Mouse (Mus musculus): Measurements from ENCODE around the gene Il13ra1. TPM values are rescaled to one million over a fixed set of nuclear protein-coding genes. Genes with fewer than 3 reads are reported as not detected.
A peak's percentile ranks its signal among the peaks of the same experiment; 100 is the strongest.

Il13ra1 gene
- polyA plus RNA-seq, 1 experiment from 2014 or later = 8.5 TPM

GRCm38 (mm10) chrX:36183625-36184024, 71.7 kb downstream of the Il13ra1 start:
- Histone ChIP-seq H3K27ac (replicated peaks; ENCODE audit: low read depth, low read length) (no peak overlapping the region), H3K4me2 (ENCODE audit: low read length) (no peak overlapping the region), H3K4me3 (replicated peaks; ENCODE audit: low read depth, low read length) (no peak overlapping the region), H3K36me3 (ENCODE audit: control insufficient read depth, insufficient read depth, low read length) (no peaks in the 10 kb centered on the region), H3K4me1 (ENCODE audit: control insufficient read depth, insufficient read depth, low read length) (peaks cover 10% of the 10 kb centered on the region; the same call in 1 of the 2 replicates), H3K9ac (replicated peaks; ENCODE audit: low read length) (no peak overlapping the region), H3K9me3 (ENCODE audit: control insufficient read depth, low read length) (no peaks in the 10 kb centered on the region), H3K27me3 (ENCODE audit: control insufficient read depth, insufficient read depth, low read length) (no peaks in the 10 kb centered on the region)
- DNase-seq = peak; percentile 66
- ATAC-seq (ENCODE audit: low FRiP score, low TSS enrichment) = no peak

GRCm38 (mm10) chrX:36186036-36186435, 74.1 kb downstream of the Il13ra1 start:
- Histone ChIP-seq H3K9me3 (ENCODE audit: control insufficient read depth, low read length) (no peaks in the 10 kb centered on the region), H3K4me2 (ENCODE audit: low read length) (peak overlapping the region; percentile 19; the same call in 1 of the 2 replicates), H3K4me1 (ENCODE audit: control insufficient read depth, insufficient read depth, low read length) (peaks cover 10% of the 10 kb centered on the region; the same call in 1 of the 2 replicates), H3K27ac (replicated peaks; ENCODE audit: low read depth, low read length) (peak overlapping the region; percentile 52), H3K4me3 (replicated peaks; ENCODE audit: low read depth, low read length) (no peak overlapping the region), H3K36me3 (ENCODE audit: control insufficient read depth, insufficient read depth, low read length) (no peaks in the 10 kb centered on the region), H3K27me3 (ENCODE audit: control insufficient read depth, insufficient read depth, low read length) (no peaks in the 10 kb centered on the region), H3K9ac (replicated peaks; ENCODE audit: low read length) (no peak overlapping the region)
- ATAC-seq (ENCODE audit: low FRiP score, low TSS enrichment) = no peak
- WGBS = 47% methylated on average over 5 of the region's 5 CpGs
- DNase-seq = no peak

- H3K4me2 ChIP-seq (ENCODE audit: low read length) = peak overlapping the region; percentile 19; the same call in 1 of the 2 replicates
- peak overlapping the region; percentile 52 for H3K27ac ChIP-seq (replicated peaks; ENCODE audit: low read depth, low read length)
- peaks cover 10% of the 10 kb centered on the region; the same call in 1 of the 2 replicates for H3K4me1 ChIP-seq (ENCODE audit: control insufficient read depth, insufficient read depth, low read length)
- no peaks in the 10 kb centered on the region for H3K9me3 ChIP-seq (ENCODE audit: control insufficient read depth, low read length)
- no peak for ATAC-seq (ENCODE audit: low FRiP score, low TSS enrichment)
- H3K4me3 ChIP-seq (replicated peaks; ENCODE audit: low read depth, low read length) = no peak overlapping the region
- H3K36me3 ChIP-seq (ENCODE audit: control insufficient read depth, insufficient read depth, low read length) = no peaks in the 10 kb centered on the region
- 22% methylated on average over 6 of the region's 6 CpGs for WGBS
- peak; percentile 63 for DNase-seq
- H3K9ac ChIP-seq (replicated peaks; ENCODE audit: low read length) = no peak overlapping the region
- no peaks in the 10 kb centered on the region for H3K27me3 ChIP-seq (ENCODE audit: control insufficient read depth, insufficient read depth, low read length)
Observed at GRCm38 (mm10) chrX:36186443-36186842, 74.5 kb downstream of the Il13ra1 start.

GRCm38 (mm10) chrX:36193951-36194350, 82.0 kb downstream of the Il13ra1 start:
- ATAC-seq (ENCODE audit: low FRiP score, low TSS enrichment) (peak; percentile 46; the same call in 1 of the 2 replicates), DNase-seq (peak; percentile 81)
- Histone ChIP-seq H3K4me1 (ENCODE audit: control insufficient read depth, insufficient read depth, low read length) (peaks cover 8% of the 10 kb centered on the region), H3K4me3 (replicated peaks; ENCODE audit: low read depth, low read length) (no peak overlapping the region), H3K4me2 (ENCODE audit: low read length) (peak overlapping the region; percentile 25), H3K9ac (replicated peaks; ENCODE audit: low read length) (no peak overlapping the region), H3K9me3 (ENCODE audit: control insufficient read depth, low read length) (no peaks in the 10 kb centered on the region), H3K36me3 (ENCODE audit: control insufficient read depth, insufficient read depth, low read length) (no peaks in the 10 kb centered on the region), H3K27ac (replicated peaks; ENCODE audit: low read depth, low read length) (peak overlapping the region; percentile 80), H3K27me3 (ENCODE audit: control insufficient read depth, insufficient read depth, low read length) (no peaks in the 10 kb centered on the region)
- WGBS = 23% methylated on average over 6 of the region's 6 CpGs

GRCm38 (mm10) chrX:36195736-36196525, 84.0 kb downstream of the Il13ra1 start, which contains the start of gene Zcchc12:
Gene Zcchc12 (plus strand): TSS chrX:36195904.
- Histone ChIP-seq H3K9ac (replicated peaks; ENCODE audit: low read length) (peak within 1 kb of the TSS; percentile 64), H3K9me3 (ENCODE audit: control insufficient read depth, low read length) (no peaks in the 10 kb centered on the region), H3K27me3 (ENCODE audit: control insufficient read depth, insufficient read depth, low read length) (no peaks in the 10 kb centered on the region), H3K27ac (replicated peaks; ENCODE audit: low read depth, low read length) (peak within 1 kb of the TSS; percentile 82), H3K4me1 (ENCODE audit: control insufficient read depth, insufficient read depth, low read length) (peaks cover 8% of the 10 kb centered on the region), H3K4me3 (replicated peaks; ENCODE audit: low read depth, low read length) (peak within 1 kb of the TSS; percentile 45), H3K4me2 (ENCODE audit: low read length) (peak within 1 kb of the TSS; percentile 58), H3K36me3 (ENCODE audit: control insufficient read depth, insufficient read depth, low read length) (no peaks in the 10 kb centered on the region)
- WGBS = 23% methylated on average over 27 of the region's 28 CpGs
- DNase-seq (peak; percentile 85), ATAC-seq (ENCODE audit: low FRiP score, low TSS enrichment) (peak; percentile 51)

- Histone ChIP-seq H3K4me1 (ENCODE audit: control insufficient read depth, insufficient read depth, low read length) (no peaks in the 10 kb centered on the region), H3K4me3 (replicated peaks; ENCODE audit: low read depth, low read length) (no peak overlapping the region), H3K4me2 (ENCODE audit: low read length) (no peak overlapping the region), H3K27me3 (ENCODE audit: control insufficient read depth, insufficient read depth, low read length) (no peaks in the 10 kb centered on the region), H3K9me3 (ENCODE audit: control insufficient read depth, low read length) (no peaks in the 10 kb centered on the region), H3K27ac (replicated peaks; ENCODE audit: low read depth, low read length) (no peak overlapping the region), H3K9ac (replicated peaks; ENCODE audit: low read length) (no peak overlapping the region), H3K36me3 (ENCODE audit: control insufficient read depth, insufficient read depth, low read length) (no peaks in the 10 kb centered on the region)
- ATAC-seq (ENCODE audit: low FRiP score, low TSS enrichment) (no peak), DNase-seq (no peak)
- 89% methylated on average over 2 of the region's 2 CpGs for WGBS
Observed at GRCm38 (mm10) chrX:36209554-36209953, 97.6 kb downstream of the Il13ra1 start.

- DNase-seq (no peak), ATAC-seq (ENCODE audit: low FRiP score, low TSS enrichment) (no peak)
- Histone ChIP-seq H3K9ac (replicated peaks; ENCODE audit: low read length) (no peak overlapping the region), H3K27me3 (ENCODE audit: control insufficient read depth, insufficient read depth, low read length) (no peaks in the 10 kb centered on the region), H3K4me2 (ENCODE audit: low read length) (no peak overlapping the region), H3K36me3 (ENCODE audit: control insufficient read depth, insufficient read depth, low read length) (no peaks in the 10 kb centered on the region), H3K27ac (replicated peaks; ENCODE audit: low read depth, low read length) (no peak overlapping the region), H3K4me3 (replicated peaks; ENCODE audit: low read depth, low read length) (no peak overlapping the region), H3K4me1 (ENCODE audit: control insufficient read depth, insufficient read depth, low read length) (no peaks in the 10 kb centered on the region), H3K9me3 (ENCODE audit: control insufficient read depth, low read length) (no peaks in the 10 kb centered on the region)
- 89% methylated on average over 3 of the region's 3 CpGs for WGBS
Observed at GRCm38 (mm10) chrX:36211216-36211615, 99.3 kb downstream of the Il13ra1 start.
